Mouse (Mus musculus) brain, embryonic 14.5 days (tissue): ENCODE measurements around the gene 1700088E04Rik.

Source experiments
- CTCF ChIP-seq: fragments of 200-500 bp; IDR thresholded peaks from 2 replicates; pipeline ENCODE4 v1.5.1; 2012; ENCODE audit warnings: inconsistent platforms, mild to moderate bottlenecking, moderate library complexity, borderline replicate concordance; ENCODE audit not compliant: insufficient read depth, insufficient read length; ENCODE audit errors: extremely low read depth
- POLR2A ChIP-seq: fragments of 200-500 bp; IDR thresholded peaks from 2 replicates; pipeline ENCODE4 v1.6.1; 2012; ENCODE audit warnings: mild to moderate bottlenecking, inconsistent platforms, borderline replicate concordance; ENCODE audit not compliant: poor library complexity, insufficient read depth, insufficient read length, severe bottlenecking; ENCODE audit errors: extremely low read depth

GRCm38 (mm10) chr15:79143316-79143715 lies 2.3 kb upstream of the 1700088E04Rik start:
- TF ChIP-seq CTCF (no peak), POLR2A (no peak)
